Mouse (Mus musculus) kidney, postnatal 36 days (tissue): Measurements from ENCODE around the gene Siva1.

Experiments used
- DNase-seq, 2 experiments: peaks; one replicate each; pipeline ENCODE4 v3.0.0; 2021 to 2022; ENCODE audit warnings: mixed read lengths in 2 of 2

Gene Siva1

GRCm38 (mm10) chr12:112679027-112679996 is 34.8 kb downstream of the Siva1 start:
- DNase-seq: peak; percentile 36 to 68

- DNase-seq: no peak
Observed at GRCm38 (mm10) chr12:112683351-112683750, 38.9 kb downstream of the Siva1 start.

- DNase-seq: no peak
Observed at GRCm38 (mm10) chr12:112688458-112688857, 44.0 kb downstream of the Siva1 start.

GRCm38 (mm10) chr12:112693185-112694126 is 49.0 kb downstream of the Siva1 start:
- peak; percentile 94 to 97 for DNase-seq

DNA sequence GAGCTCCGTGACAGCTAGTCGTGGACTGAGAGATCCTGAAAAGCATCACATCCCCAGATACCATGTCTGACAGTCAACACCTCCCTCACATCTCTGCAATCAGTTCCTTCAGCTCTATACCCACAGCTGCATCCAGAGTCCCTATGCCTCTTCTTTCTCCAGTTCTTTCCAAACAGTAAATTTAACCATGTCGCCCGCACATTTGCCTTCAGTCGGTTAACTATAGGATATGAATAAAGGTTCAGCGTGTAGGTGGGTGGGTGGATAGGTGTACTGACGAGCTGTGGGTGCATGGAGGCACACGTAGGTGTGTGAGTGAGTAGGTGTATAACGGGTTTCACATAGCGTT is 49.6 kb downstream of the Siva1 start:
- no peak for DNase-seq

GRCm38 (mm10) chr12:112696806-112697425 is 52.4 kb downstream of the Siva1 start:
- DNase-seq: no peak
